Mouse (Mus musculus): Measurements from ENCODE around the gene Olfr807.

The Olfr807 gene

DNA sequence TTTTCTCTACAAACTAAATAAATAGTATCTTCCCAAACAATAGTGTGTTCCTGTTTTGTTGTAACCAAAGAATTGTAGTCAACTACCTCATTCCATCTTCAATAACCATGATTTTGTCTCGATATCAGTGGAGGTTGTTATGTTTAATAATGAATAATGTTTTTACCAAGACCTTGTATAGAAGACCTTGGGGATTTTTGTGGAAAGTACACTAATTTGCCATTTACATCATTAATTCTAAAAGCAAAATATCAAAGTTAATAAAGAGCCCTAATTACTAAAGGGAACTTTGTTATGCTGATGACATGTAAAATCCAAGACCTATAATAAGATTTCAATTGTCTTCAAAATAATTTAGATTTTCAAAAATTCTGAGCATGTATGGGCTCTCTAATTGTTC, at the start of gene Olfr807:
Gene Olfr807 (minus strand): TSS at position 101 of the 400 bp plus-strand sequence.
- no peak for DNase-seq (ENCODE audit: low spot score)

DNA sequence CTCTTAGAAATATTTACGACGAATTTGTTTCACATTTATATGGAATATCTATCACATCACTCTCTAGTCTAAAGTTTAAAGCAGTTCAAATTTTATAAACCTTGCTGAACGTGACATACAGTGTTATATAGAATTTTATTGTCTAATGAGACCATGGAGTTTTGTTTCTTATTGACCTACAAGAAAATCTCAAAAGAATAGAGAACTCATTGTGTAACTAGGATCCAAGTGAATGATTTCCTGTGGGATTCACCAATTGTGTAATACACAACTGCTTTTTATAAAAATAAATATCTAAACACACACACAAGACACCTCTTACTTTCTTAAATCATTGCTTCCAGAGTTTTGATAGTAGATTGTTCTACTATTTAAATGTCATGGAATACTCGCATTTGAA, 46.7 kb upstream of the Olfr807 start, which contains the start of gene Olfr811:
Gene Olfr811 (minus strand): TSS at position 101 of the 400 bp plus-strand sequence.
- DNase-seq (ENCODE audit: low spot score) = no peak

DNA sequence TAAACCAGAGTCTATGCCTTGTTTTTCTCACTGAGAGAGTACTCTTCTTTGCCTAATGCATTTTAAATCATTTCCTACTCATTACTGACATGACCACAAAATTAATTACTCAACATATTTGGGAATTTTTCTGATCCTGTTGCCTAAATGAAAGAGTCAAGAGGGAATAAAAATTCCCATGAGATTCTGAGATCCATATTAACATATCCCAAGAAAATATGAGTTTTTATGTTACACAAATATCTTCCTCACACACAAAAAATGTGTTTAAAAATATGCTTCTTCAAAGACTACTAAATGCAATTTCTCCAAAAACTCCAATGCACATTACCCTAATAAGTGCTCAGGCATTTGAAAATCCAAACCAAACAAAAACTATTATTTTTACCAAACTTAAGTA, 37.2 kb upstream of the Olfr807 start, which contains the start of gene Olfr810:
Gene Olfr810 (minus strand): TSS at position 101 of the 400 bp plus-strand sequence.
- DNase-seq (ENCODE audit: low spot score) = no peak

DNA sequence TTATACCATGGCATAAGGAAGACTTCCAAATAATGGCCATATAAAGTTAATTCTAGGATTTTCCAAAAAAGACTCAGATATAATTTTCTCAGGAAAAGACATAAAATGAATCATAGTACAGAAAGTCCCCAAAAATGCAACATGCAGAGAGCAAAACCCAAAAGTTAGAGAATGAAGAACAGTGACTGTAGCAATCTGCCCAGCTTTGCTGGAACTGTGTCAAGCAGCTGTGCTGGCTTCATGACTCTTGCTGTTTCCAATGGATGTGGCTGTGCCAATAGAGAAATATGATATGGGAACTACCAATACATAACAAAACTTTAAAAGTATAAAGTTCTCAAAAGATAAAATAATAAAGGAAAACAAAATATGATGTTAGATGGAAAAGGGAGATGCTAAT, 20.5 kb upstream of the Olfr807 start:
- no peak for DNase-seq (ENCODE audit: low spot score)

DNA sequence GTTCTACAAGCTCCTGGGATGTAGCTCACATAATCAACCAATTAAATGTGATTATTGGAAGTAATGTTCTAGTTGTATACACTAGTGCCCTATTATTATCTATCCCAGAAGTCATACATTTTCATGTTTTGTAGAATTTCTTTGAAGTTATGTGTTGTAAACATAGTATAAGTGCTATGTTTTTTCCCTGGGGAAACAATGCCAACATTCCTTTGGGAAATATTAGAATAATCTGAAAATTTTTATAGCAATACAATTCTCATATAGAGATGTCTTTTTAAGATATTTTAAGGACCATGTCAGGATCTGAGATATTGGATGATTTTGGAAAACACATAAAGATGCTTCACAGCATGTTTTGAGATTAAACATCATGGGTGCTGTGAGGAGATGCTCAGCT, 16.7 kb upstream of the Olfr807 start, which contains the start of gene Olfr809:
Gene Olfr809 (plus strand): TSS at position 301 of the 400 bp plus-strand sequence.
- no peak for DNase-seq (ENCODE audit: low spot score)

DNA sequence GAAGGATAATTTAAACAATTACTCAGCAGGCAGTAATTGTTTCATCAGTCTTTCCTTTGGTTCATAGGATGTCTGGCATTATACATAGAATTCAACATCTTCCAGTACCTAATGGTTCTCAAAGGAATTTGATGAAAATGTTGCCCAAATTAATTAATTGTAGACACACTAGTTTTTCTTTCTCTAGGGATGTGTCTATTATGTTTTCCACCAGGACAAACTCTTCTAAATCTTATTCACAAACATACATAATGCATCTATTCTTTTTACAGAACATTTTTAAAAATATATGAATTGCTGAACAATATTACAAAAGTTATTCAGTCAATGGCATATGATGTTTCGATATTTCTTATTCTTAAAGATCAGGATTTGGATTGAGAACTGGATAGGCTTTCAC, 7.6 kb upstream of the Olfr807 start, which contains the start of gene Olfr808:
Gene Olfr808 (plus strand): TSS at position 301 of the 400 bp plus-strand sequence.
- no peak for DNase-seq (ENCODE audit: low spot score)

DNA sequence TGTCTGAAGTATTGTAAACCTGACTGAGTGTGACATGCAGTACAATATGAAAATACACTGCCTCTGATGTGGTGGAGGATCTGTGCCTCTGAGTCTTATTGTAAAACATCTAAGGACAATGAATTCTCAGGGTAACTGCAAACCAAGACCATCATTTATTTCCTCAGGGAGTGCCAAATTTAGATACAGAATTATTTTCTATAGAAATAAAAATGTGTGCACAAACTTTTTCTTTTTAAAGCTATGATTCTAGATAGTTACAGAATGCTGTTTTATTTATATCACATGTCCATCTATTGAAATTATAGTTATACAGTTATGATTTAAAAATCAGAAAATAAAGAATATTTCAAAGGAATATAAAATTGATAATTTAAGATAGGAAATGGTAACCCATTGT, 15.8 kb downstream of the Olfr807 start, which contains the start of gene Olfr806:
Gene Olfr806 (minus strand): TSS at position 101 of the 400 bp plus-strand sequence.
- no peak for DNase-seq (ENCODE audit: low spot score)

DNA sequence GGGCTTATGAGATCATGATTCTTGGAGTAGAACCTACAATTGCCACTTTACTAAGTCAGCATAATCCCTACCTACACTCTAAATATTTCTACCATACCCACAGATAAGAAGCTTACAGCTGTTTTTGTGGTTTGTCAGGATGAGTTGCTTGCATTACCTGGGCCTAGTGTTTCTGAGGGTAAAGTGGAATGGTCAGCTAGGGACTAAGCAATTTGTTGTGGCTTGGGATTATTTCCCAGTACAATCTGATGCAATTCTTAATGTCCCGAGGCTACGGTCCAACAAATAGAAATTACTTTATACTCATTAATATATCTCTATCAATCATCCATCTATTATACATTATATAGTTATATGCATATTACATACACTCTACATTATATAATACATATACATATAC, 28.3 kb downstream of the Olfr807 start, which contains the start of gene Olfr805:
Gene Olfr805 (minus strand): TSS at position 101 of the 400 bp plus-strand sequence.
- DNase-seq (ENCODE audit: low spot score) = no peak
